Mouse (Mus musculus) brain, embryonic 18.5 days (tissue): Measurements from ENCODE around the gene Nos1.
A peak's percentile ranks its signal among the peaks of the same experiment; 100 is the strongest.
"Not testable (repeated sequence)": the region's sequence is repeated elsewhere in the genome, so short reads cannot be mapped to it uniquely, and the experiment has no call there.

ENCODE experiments used
- DNase-seq: peaks from one replicate; pipeline ENCODE4 v3.0.0-alpha.2; 2012; ENCODE audit warnings: low read depth, low spot score

Nos1 gene

GRCm38 (mm10) chr5:117839501-117839900 is 58.7 kb downstream of the Nos1 start:
- DNase-seq, result no peak

GRCm38 (mm10) chr5:117840203-117840602 is 59.4 kb downstream of the Nos1 start:
- no peak for DNase-seq

- peak; percentile 52 for DNase-seq
Measured at GRCm38 (mm10) chr5:117840988-117841387, 60.2 kb downstream of the Nos1 start.

GRCm38 (mm10) chr5:117841651-117842347 is 61.0 kb downstream of the Nos1 start:
- DNase-seq, result no peak

GRCm38 (mm10) chr5:117842699-117843098 is 61.9 kb downstream of the Nos1 start:
- no peak for DNase-seq

- DNase-seq, result no peak
Measured at GRCm38 (mm10) chr5:117844611-117845010, 63.8 kb downstream of the Nos1 start.

GRCm38 (mm10) chr5:117850474-117850873 is 69.6 kb downstream of the Nos1 start:
- DNase-seq, result no peak

GRCm38 (mm10) chr5:117853741-117854140 is 72.9 kb downstream of the Nos1 start:
- DNase-seq, result no peak

- no peak for DNase-seq
Measured at GRCm38 (mm10) chr5:117864588-117865300, 83.9 kb downstream of the Nos1 start.

- no peak for DNase-seq
Measured at GRCm38 (mm10) chr5:117865876-117866275, 85.0 kb downstream of the Nos1 start.

GRCm38 (mm10) chr5:117871614-117872013 is 90.8 kb downstream of the Nos1 start:
- DNase-seq, result no peak

- DNase-seq, result no peak
Measured at GRCm38 (mm10) chr5:117873807-117874206, 93.0 kb downstream of the Nos1 start.

GRCm38 (mm10) chr5:117874236-117874635 is 93.4 kb downstream of the Nos1 start:
- DNase-seq, result no peak

GRCm38 (mm10) chr5:117879136-117879535 is 98.3 kb downstream of the Nos1 start:
- DNase-seq, result no peak

- no peak for DNase-seq
Measured at GRCm38 (mm10) chr5:117880916-117881555, 100.2 kb downstream of the Nos1 start.

- DNase-seq, result not testable (repeated sequence)
Measured at GRCm38 (mm10) chr5:117882411-117882810, 101.6 kb downstream of the Nos1 start.

GRCm38 (mm10) chr5:117884991-117885390 is 104.2 kb downstream of the Nos1 start:
- no peak for DNase-seq

GRCm38 (mm10) chr5:117888126-117888525 is 107.3 kb downstream of the Nos1 start:
- DNase-seq, result no peak

GRCm38 (mm10) chr5:117888946-117889345 is 108.1 kb downstream of the Nos1 start:
- DNase-seq, result no peak

GRCm38 (mm10) chr5:117889571-117889970 is 108.7 kb downstream of the Nos1 start:
- DNase-seq, result no peak

- no peak for DNase-seq
Measured at GRCm38 (mm10) chr5:117890871-117891270, 110.0 kb downstream of the Nos1 start.

GRCm38 (mm10) chr5:117891545-117891944 is 110.7 kb downstream of the Nos1 start:
- no peak for DNase-seq

GRCm38 (mm10) chr5:117894050-117894449 is 113.2 kb downstream of the Nos1 start:
- no peak for DNase-seq
